Mouse (Mus musculus) CH12.LX (cell line): Measurements from ENCODE around the gene Slc9a9. TPM values are rescaled to one million over a fixed set of nuclear protein-coding genes. Genes with fewer than 3 reads are reported as not detected.

Source experiments
- DNase-seq: peaks from one replicate; pipeline ENCODE4 v3.0.0-alpha.2; 2013; ENCODE audit errors: extremely low read depth
- H3K27ac ChIP-seq: 2 replicates; pipeline ENCODE4 v1.5.1; 2012; ENCODE audit warnings: low read depth, mild to moderate bottlenecking, control low read depth, moderate library complexity; ENCODE audit not compliant: insufficient read depth
- H3K27me3 ChIP-seq: replicated peaks from 2 replicates; pipeline ENCODE3; 2012; ENCODE audit warnings: inconsistent platforms
- H3K36me3 ChIP-seq, 2 experiments: replicated peaks in 1 of 2; 2 replicates each; pipeline versions ENCODE3 to v1.6.1; 2012; ENCODE audit warnings: inconsistent platforms in 1 of 2, low read length in 1 of 2, mild to moderate bottlenecking in 1 of 2, mixed read lengths in 1 of 2, moderate library complexity in 1 of 2; ENCODE audit not compliant: control insufficient read depth in 1 of 2, insufficient read depth in 1 of 2
- H3K4me1 ChIP-seq, 2 experiments: 2 replicates each; pipeline ENCODE4 v1.6.1; 2012; ENCODE audit warnings: inconsistent platforms in 1 of 2, moderate library complexity in 1 of 2; ENCODE audit not compliant: insufficient read depth in 2 of 2, control insufficient read depth in 1 of 2
- H3K4me2 ChIP-seq: 2 replicates; pipeline ENCODE4 v1.6.1; 2012; ENCODE audit warnings: low read depth, mild to moderate bottlenecking, control low read depth; ENCODE audit not compliant: poor library complexity, insufficient read depth, severe bottlenecking
- H3K4me3 ChIP-seq, 3 experiments: fragments of 150-350 bp in 1 of 3; sonication (generic) in 1 of 3; replicated peaks in 1 of 3; 2 replicates each; pipeline versions ENCODE3 to v1.5.1; 2011 to 2012; ENCODE audit warnings: low read depth in 2 of 3, low read length in 2 of 3, mild to moderate bottlenecking in 2 of 3, moderate library complexity in 2 of 3, control low read depth in 1 of 3, improper control_type of control experiment in 1 of 3, inconsistent platforms in 1 of 3, mixed read lengths in 1 of 3; ENCODE audit not compliant: poor library complexity in 1 of 3
- H3K79me2 ChIP-seq: replicated peaks from 2 replicates; pipeline ENCODE4 v1.6.1; 2012; ENCODE audit warnings: mild to moderate bottlenecking, moderate library complexity; ENCODE audit not compliant: control insufficient read depth, poor library complexity, insufficient read depth, severe bottlenecking; ENCODE audit errors: extremely low read depth
- H3K9ac ChIP-seq: 2 replicates; pipeline ENCODE4 v1.6.1; 2012; ENCODE audit warnings: low read depth, mild to moderate bottlenecking, control low read depth, moderate library complexity; ENCODE audit not compliant: insufficient read depth
- H3K9me3 ChIP-seq: replicated peaks from 2 replicates; pipeline ENCODE3; 2012; ENCODE audit warnings: low read length, inconsistent platforms, mixed read lengths
- BHLHE40 ChIP-seq: IDR thresholded peaks from 2 replicates; pipeline ENCODE4 v1.6.1; 2011; ENCODE audit warnings: mild to moderate bottlenecking, low read depth, low read length, improper control_type of control experiment
- CHD2 ChIP-seq: IDR thresholded peaks from 2 replicates; pipeline ENCODE4 v1.6.1; 2011; ENCODE audit warnings: low read length, improper control_type of control experiment
- E2F4 ChIP-seq: IDR thresholded peaks from 2 replicates; pipeline ENCODE4 v1.6.1; 2011; ENCODE audit warnings: low read depth, low read length, improper control_type of control experiment; ENCODE audit not compliant: insufficient replicate concordance
- ETS1 ChIP-seq: conservative IDR thresholded peaks from 2 replicates; pipeline ENCODE4 v1.6.1; 2012; ENCODE audit warnings: low read depth, mild to moderate bottlenecking, inconsistent platforms, low read length, improper control_type of control experiment, moderate library complexity
- GABPA ChIP-seq: IDR thresholded peaks from 2 replicates; pipeline ENCODE4 v1.6.1; 2012; ENCODE audit warnings: low read depth, low read length, improper control_type of control experiment, inconsistent platforms; ENCODE audit not compliant: insufficient replicate concordance
- JUN ChIP-seq: IDR thresholded peaks from 2 replicates; pipeline ENCODE4 v1.6.1; 2011; ENCODE audit warnings: low read depth, mild to moderate bottlenecking, low read length, improper control_type of control experiment, moderate library complexity; ENCODE audit not compliant: insufficient read depth
- JUND ChIP-seq: conservative IDR thresholded peaks from 2 replicates; pipeline ENCODE4 v1.6.1; 2011; ENCODE audit warnings: low read depth, low read length, improper control_type of control experiment
- KAT2A ChIP-seq: IDR thresholded peaks from 2 replicates; pipeline ENCODE4 v1.6.1; 2012; ENCODE audit warnings: low read length, improper control_type of control experiment, inconsistent platforms; ENCODE audit not compliant: insufficient replicate concordance
- MAZ ChIP-seq: IDR thresholded peaks from 2 replicates; pipeline ENCODE4 v1.6.1; 2012; ENCODE audit warnings: low read depth, mild to moderate bottlenecking, inconsistent platforms, low read length, improper control_type of control experiment, moderate library complexity
- MEF2A ChIP-seq: IDR thresholded peaks from 2 replicates; pipeline ENCODE4 v1.6.1; 2014; ENCODE audit warnings: low read depth, mild to moderate bottlenecking, inconsistent platforms, low read length, improper control_type of control experiment, borderline replicate concordance
- MYC ChIP-seq: IDR thresholded peaks from 2 replicates; pipeline ENCODE4 v1.6.1; 2011; ENCODE audit warnings: low read depth, mild to moderate bottlenecking, improper control_type of control experiment, low read length
- NELFE ChIP-seq: IDR thresholded peaks from 2 replicates; pipeline ENCODE4 v1.6.1; 2011; ENCODE audit warnings: low read depth, low read length, improper control_type of control experiment
- NRF1 ChIP-seq: IDR thresholded peaks from 2 replicates; pipeline ENCODE4 v1.6.1; 2014; ENCODE audit warnings: low read depth, mild to moderate bottlenecking, inconsistent platforms, low read length, improper control_type of control experiment, moderate library complexity
- RAD21 ChIP-seq: IDR thresholded peaks from 2 replicates; pipeline ENCODE4 v1.6.1; 2011; ENCODE audit warnings: low read depth, mild to moderate bottlenecking, low read length, improper control_type of control experiment, moderate library complexity
- RCOR1 ChIP-seq: conservative IDR thresholded peaks from 2 replicates; pipeline ENCODE4 v1.6.1; 2012; ENCODE audit warnings: low read depth, mild to moderate bottlenecking, inconsistent platforms, low read length, improper control_type of control experiment
- SIN3A ChIP-seq: IDR thresholded peaks from 2 replicates; pipeline ENCODE4 v1.6.1; 2012; ENCODE audit warnings: low read length, improper control_type of control experiment, inconsistent platforms
- SMC3 ChIP-seq: IDR thresholded peaks from 2 replicates; pipeline ENCODE4 v1.6.1; 2011; ENCODE audit warnings: low read depth, low read length, improper control_type of control experiment
- TBP ChIP-seq: conservative IDR thresholded peaks from 2 replicates; pipeline ENCODE4 v1.6.1; 2011; ENCODE audit warnings: low read depth, low read length, improper control_type of control experiment
- TCF12 ChIP-seq: IDR thresholded peaks from 2 replicates; pipeline ENCODE4 v1.6.1; 2014; ENCODE audit warnings: low read depth, mild to moderate bottlenecking, inconsistent platforms, low read length, improper control_type of control experiment
- UBTF ChIP-seq: IDR thresholded peaks from 2 replicates; pipeline ENCODE4 v1.6.1; 2012; ENCODE audit warnings: low read depth, mild to moderate bottlenecking, inconsistent platforms, low read length, improper control_type of control experiment, moderate library complexity
- USF1 ChIP-seq: IDR thresholded peaks from 2 replicates; pipeline ENCODE4 v1.6.1; 2014; ENCODE audit warnings: low read depth, mild to moderate bottlenecking, inconsistent platforms, low read length, improper control_type of control experiment
- USF2 ChIP-seq: conservative IDR thresholded peaks from 2 replicates; pipeline ENCODE4 v1.6.1; 2011; ENCODE audit warnings: low read depth, low read length, improper control_type of control experiment
- ZC3H11A ChIP-seq: IDR thresholded peaks from 2 replicates; pipeline ENCODE4 v1.6.1; 2012; ENCODE audit warnings: low read depth, mild to moderate bottlenecking, inconsistent platforms, low read length, improper control_type of control experiment
- ZKSCAN1 ChIP-seq: IDR thresholded peaks from 2 replicates; pipeline ENCODE4 v1.6.1; 2012; ENCODE audit warnings: low read depth, inconsistent platforms, low read length, improper control_type of control experiment, borderline replicate concordance
- ZMIZ1 ChIP-seq: IDR thresholded peaks from 2 replicates; pipeline ENCODE4 v1.6.1; 2012; ENCODE audit warnings: low read depth, mild to moderate bottlenecking, inconsistent platforms, low read length, improper control_type of control experiment
- ZNF384 ChIP-seq: IDR thresholded peaks from 2 replicates; pipeline ENCODE4 v1.6.1; 2012; ENCODE audit warnings: low read depth, low read length, improper control_type of control experiment, inconsistent platforms
- dilution Hi-C: fragments of 300-500 bp; cut with MboI; formaldehyde crosslinking; loops from 2 replicates; pipeline ENCODE4 v1.14.3; 2020; ENCODE audit warnings: low sequenced_read_pairs; ENCODE audit not compliant: extremely low pct_unique_long_range_greater_than_20kb, extremely low pct_ligation_motif_present
- in situ Hi-C: fragments of 300-500 bp; cut with MboI; formaldehyde crosslinking; loops from 3 replicates; pipeline ENCODE4 v1.14.3; 2019; ENCODE audit warnings: low sequenced_read_pairs, low pct_ligation_motif_present, low pct_unique_long_range_greater_than_20kb, mixed read lengths
- polyA plus RNA-seq: library from polyadenylated mRNA; unstranded; fragments of >175 nt; gene quantifications from 2 replicates; pipeline ENCODE4 v1.2.1, GENCODE M21; 2012; ENCODE audit warnings: low read depth; ENCODE audit not compliant: insufficient read length
- total RNA-seq, 2 experiments: library from RNA; depleted of rRNA; stranded (reverse); fragments of 300-350 nt in 1 of 2; fragments of >200 nt in 1 of 2; gene quantifications; 2 replicates each; pipeline ENCODE4 v1.2.3; 2012 to 2014

Gene Slc9a9
- total and polyA plus RNA-seq, 3 experiments = not detected

DNA sequence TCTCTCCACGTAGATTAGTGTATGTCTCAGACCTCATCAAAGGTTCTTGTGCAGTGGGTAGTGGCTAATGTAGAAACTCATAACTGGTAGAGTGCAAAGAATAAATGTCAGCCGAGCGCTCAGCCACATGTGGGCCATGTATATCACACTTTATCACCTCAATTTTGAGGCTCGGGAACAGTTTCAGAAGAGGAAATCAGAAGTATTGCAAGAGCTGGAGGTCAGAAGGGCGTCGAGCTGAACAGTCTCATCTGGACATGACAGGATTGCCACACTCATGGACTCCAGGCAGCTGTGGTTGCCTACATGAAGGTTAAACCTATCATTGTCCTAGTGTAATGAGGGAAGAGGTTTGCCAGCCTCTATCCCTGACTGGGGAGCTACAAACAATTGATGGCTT is 177.9 kb downstream of the Slc9a9 start:
- dilution Hi-C loops (no loop called here), in situ Hi-C loops (no loop called here)
- TF ChIP-seq ZMIZ1 = no peak
- TF ChIP-seq USF1 = no peak
- TF ChIP-seq CHD2 = no peak
- TF ChIP-seq ZC3H11A = no peak
- no peak for TF ChIP-seq E2F4
- TF ChIP-seq UBTF = no peak
- TF ChIP-seq NRF1 = no peak
- no peak for TF ChIP-seq BHLHE40
- TF ChIP-seq MAZ = no peak
- TF ChIP-seq TCF12 = no peak
- TF ChIP-seq RCOR1 = no peak
- TF ChIP-seq MYC = no peak
- TF ChIP-seq TBP = no peak
- no peak for TF ChIP-seq ZKSCAN1
- TF ChIP-seq ZNF384 = no peak
- no peak for TF ChIP-seq RAD21
- TF ChIP-seq SMC3 = no peak
- TF ChIP-seq KAT2A = no peak
- TF ChIP-seq SIN3A = no peak

DNA sequence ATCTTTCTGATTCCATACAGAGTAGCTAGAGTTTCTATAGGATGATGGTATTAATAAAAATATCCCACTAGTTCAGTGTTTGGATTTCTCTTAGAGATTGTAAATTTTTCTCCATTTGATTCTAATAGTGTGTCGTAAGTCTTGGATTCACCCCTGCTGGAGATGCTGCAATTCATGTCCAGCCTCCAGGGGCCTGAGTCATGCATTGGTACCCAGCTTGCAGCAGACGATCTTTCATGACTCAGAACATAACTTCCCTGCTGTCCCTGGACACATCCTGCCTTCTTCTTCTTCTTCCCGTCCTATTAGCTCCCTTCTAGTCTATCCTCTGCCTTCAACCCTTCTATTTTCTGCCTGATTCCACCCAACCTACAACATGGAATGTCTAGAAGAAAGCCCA is 181.8 kb downstream of the Slc9a9 start:
- Histone ChIP-seq H3K9me3 (peaks cover 64% of the 10 kb centered on the region), H3K36me3 (no peaks in the 10 kb centered on the region), H3K27ac (no peak overlapping the region), H3K4me2 (no peak overlapping the region), H3K4me3 (no peak overlapping the region), H3K9ac (no peak overlapping the region), H3K27me3 (no peaks in the 10 kb centered on the region), H3K4me1 (no peaks in the 10 kb centered on the region), H3K79me2 (no peaks in the 10 kb centered on the region)
- no peak for TF ChIP-seq ZMIZ1
- no peak for TF ChIP-seq USF2
- TF ChIP-seq MYC = no peak
- TF ChIP-seq JUN = no peak
- no peak for TF ChIP-seq JUND
- no peak for TF ChIP-seq MEF2A
- TF ChIP-seq GABPA = no peak
- no peak for TF ChIP-seq NRF1
- TF ChIP-seq KAT2A = no peak
- TF ChIP-seq NELFE = no peak
- no peak for TF ChIP-seq CHD2
- TF ChIP-seq SMC3 = no peak
- no peak for TF ChIP-seq USF1
- TF ChIP-seq UBTF = no peak
- TF ChIP-seq MAZ = no peak
- no peak for TF ChIP-seq ETS1
- no peak for TF ChIP-seq TCF12
- no peak for TF ChIP-seq TBP
- in situ Hi-C loops = no loop called here
- DNase-seq = no peak
- dilution Hi-C loops = no loop called here

More for the DNA sequence above, 177.9 kb downstream of the Slc9a9 start:
- Histone ChIP-seq H3K79me2 (no peaks in the 10 kb centered on the region), H3K36me3 (no peaks in the 10 kb centered on the region), H3K4me3 (no peak overlapping the region), H3K27ac (no peak overlapping the region), H3K27me3 (no peaks in the 10 kb centered on the region), H3K9ac (no peak overlapping the region), H3K4me2 (no peak overlapping the region), H3K9me3 (peaks cover 49% of the 10 kb centered on the region), H3K4me1 (no peaks in the 10 kb centered on the region)
- DNase-seq = no peak
